Mouse (Mus musculus): Measurements from ENCODE around the gene Appl1.

GRCm38 (mm10) chr14:26970439-26970932, 546 bp downstream of the Appl1 start:
- TF ChIP-seq POLR2A (IDR thresholded peaks at IDR 0.05; ENCODE audit: borderline replicate concordance, insufficient read depth, low read length): peak; percentile 85
- TF ChIP-seq CTCF (IDR thresholded peaks at IDR 0.05; ENCODE audit: borderline replicate concordance, insufficient read depth, low read depth, low read length): no peak
